Mouse (Mus musculus) heart, postnatal 0 days (tissue): Measurements from ENCODE around the gene Slc35c2. TPM values are rescaled to one million over a fixed set of nuclear protein-coding genes. Genes with fewer than 3 reads are reported as not detected.

ENCODE experiments used
- ATAC-seq: fragments of 200-750 bp; cut with Nextera tagmentation; 2 replicates; pipeline ENCODE4 v1.8.0; 2017; ENCODE audit warnings: low read depth, moderate number of reproducible peaks, moderate library complexity; ENCODE audit not compliant: insufficient read depth
- DNase-seq: peaks from one replicate; pipeline ENCODE4 v3.0.0-alpha.2; 2016; ENCODE audit warnings: low spot score
- H3K27ac ChIP-seq: fragments of 300-500 bp; sonication (generic); 2 replicates; pipeline ENCODE4 v1.5.1; 2014; ENCODE audit warnings: low read depth, mild to moderate bottlenecking
- H3K27me3 ChIP-seq: fragments of 300-500 bp; sonication (generic); 2 replicates; pipeline ENCODE4 v1.6.1; 2014; ENCODE audit warnings: low read length, mixed read lengths; ENCODE audit not compliant: control insufficient read depth, insufficient read depth
- H3K36me3 ChIP-seq: fragments of 300-500 bp; sonication (generic); replicated peaks from 2 replicates; pipeline ENCODE4 v1.6.1; 2014; ENCODE audit warnings: low read length, mixed read lengths; ENCODE audit not compliant: control insufficient read depth, insufficient read depth
- H3K4me1 ChIP-seq: fragments of 300-500 bp; sonication (generic); 2 replicates; pipeline ENCODE4 v1.6.1; 2014; ENCODE audit warnings: antibody characterized with exemption; ENCODE audit not compliant: control insufficient read depth, insufficient read depth
- H3K4me2 ChIP-seq: fragments of 300-500 bp; sonication (generic); 2 replicates; pipeline ENCODE4 v1.6.1; 2014; ENCODE audit warnings: low read depth, mild to moderate bottlenecking, low read length, moderate library complexity
- H3K4me3 ChIP-seq: fragments of 300-500 bp; sonication (generic); 2 replicates; pipeline ENCODE4 v1.5.1; 2014; ENCODE audit warnings: low read depth, low read length
- H3K9ac ChIP-seq: fragments of 300-500 bp; sonication (generic); replicated peaks from 2 replicates; pipeline ENCODE4 v1.6.1; 2014; ENCODE audit warnings: low read depth, low read length, mixed read lengths
- H3K9me3 ChIP-seq: fragments of 300-500 bp; sonication (generic); replicated peaks from 2 replicates; pipeline ENCODE4 v1.6.1; 2016; ENCODE audit warnings: low read length; ENCODE audit not compliant: control insufficient read depth
- CTCF ChIP-seq: IDR thresholded peaks from 2 replicates; pipeline ENCODE4 v1.5.1; 2016; ENCODE audit warnings: antibody characterized with exemption, control low read depth, low read depth
- EP300 ChIP-seq: IDR thresholded peaks from 2 replicates; pipeline ENCODE4 v1.6.1; 2016; ENCODE audit warnings: antibody characterized with exemption, low read depth
- WGBS: fragments of 180-500 bp; shearing (Covaris S2); extraction: QIAGEN DNeasy Blood & Tissue Kit; methylation state at CpG from one replicate; pipeline ENCODE4 v1.1.7; 2014; 5-methylcytosine and 5-hydroxymethylcytosine counted together
- polyA plus RNA-seq: library from polyadenylated mRNA; unstranded; fragments of >200 nt; fragmentation: Nextera tagmentation; extraction: Ambion mirVana; gene quantifications from 2 replicates; pipeline ENCODE4 v1.2.1, GENCODE M21; 2015
- total RNA-seq: library from RNA; depleted of rRNA; stranded (reverse); fragments of >200 nt; gene quantifications from 2 replicates; pipeline ENCODE4 v1.2.3, GENCODE M21; 2014; ENCODE audit warnings: low replicate concordance

The Slc35c2 gene
- total and polyA plus RNA-seq, 2 experiments from 2014 or later = 32.6 to 73.8 TPM

DNA sequence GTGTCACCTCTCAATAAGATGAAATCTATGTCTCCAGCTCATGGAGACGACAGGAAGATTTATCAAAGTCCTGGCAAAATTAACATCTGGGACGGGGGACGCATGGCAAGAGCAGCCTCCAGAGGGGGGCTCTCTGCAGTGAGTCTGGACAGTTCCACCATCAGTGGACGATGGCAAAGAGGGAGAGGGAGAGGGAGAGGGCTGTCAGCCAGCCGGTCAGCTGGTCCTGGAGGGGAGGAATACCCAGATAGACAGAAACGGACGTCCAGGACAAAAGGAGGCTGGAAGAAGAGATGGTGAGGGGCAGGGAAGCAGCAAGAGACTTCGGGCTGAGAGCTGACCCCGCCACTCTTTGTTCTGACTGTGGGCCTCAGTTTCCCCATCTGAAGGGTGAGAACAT, 34.9 kb downstream of the Slc35c2 start:
- ATAC-seq (no peak), DNase-seq (no peak)
- H3K4me2 ChIP-seq = no peak overlapping the region
- H3K27ac ChIP-seq = no peak overlapping the region
- no peaks in the 10 kb centered on the region for H3K9me3 ChIP-seq
- no peak overlapping the region for H3K4me3 ChIP-seq
- 60% methylated on average over 9 of the region's 9 CpGs for WGBS
- H3K4me1 ChIP-seq = no peaks in the 10 kb centered on the region
- peaks cover 74% of the 10 kb centered on the region for H3K27me3 ChIP-seq
- H3K36me3 ChIP-seq = no peaks in the 10 kb centered on the region
- TF ChIP-seq EP300 (no peak), CTCF (no peak)
- no peak overlapping the region for H3K9ac ChIP-seq

DNA sequence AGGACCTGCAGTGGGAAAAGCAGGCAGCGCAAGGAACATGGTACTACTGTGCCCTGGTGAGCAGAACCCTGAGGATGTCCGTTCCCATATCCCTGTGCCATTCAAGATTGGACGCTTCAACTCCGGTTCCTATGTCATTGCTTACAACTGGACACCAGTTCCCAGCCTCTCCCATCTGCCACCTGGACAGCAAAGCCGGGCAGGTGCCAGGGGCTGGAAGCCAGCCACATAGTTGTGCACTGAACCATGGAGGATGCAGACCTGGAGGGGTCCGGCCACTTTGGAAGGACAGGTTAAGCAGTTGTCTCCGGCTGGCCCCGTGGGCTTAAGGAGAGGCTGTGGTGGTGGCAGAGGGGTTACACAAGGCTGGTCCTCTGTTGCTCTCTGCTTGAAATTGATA, 35.3 kb downstream of the Slc35c2 start:
- Histone ChIP-seq H3K9me3 (no peaks in the 10 kb centered on the region), H3K9ac (no peak overlapping the region), H3K36me3 (no peaks in the 10 kb centered on the region), H3K4me3 (no peak overlapping the region), H3K27ac (no peak overlapping the region), H3K4me1 (no peaks in the 10 kb centered on the region), H3K27me3 (peaks cover 77% of the 10 kb centered on the region), H3K4me2 (no peak overlapping the region)
- TF ChIP-seq CTCF (no peak), EP300 (no peak)
- DNase-seq (no peak), ATAC-seq (no peak)
- 80% methylated on average over 8 of the region's 8 CpGs for WGBS

DNA sequence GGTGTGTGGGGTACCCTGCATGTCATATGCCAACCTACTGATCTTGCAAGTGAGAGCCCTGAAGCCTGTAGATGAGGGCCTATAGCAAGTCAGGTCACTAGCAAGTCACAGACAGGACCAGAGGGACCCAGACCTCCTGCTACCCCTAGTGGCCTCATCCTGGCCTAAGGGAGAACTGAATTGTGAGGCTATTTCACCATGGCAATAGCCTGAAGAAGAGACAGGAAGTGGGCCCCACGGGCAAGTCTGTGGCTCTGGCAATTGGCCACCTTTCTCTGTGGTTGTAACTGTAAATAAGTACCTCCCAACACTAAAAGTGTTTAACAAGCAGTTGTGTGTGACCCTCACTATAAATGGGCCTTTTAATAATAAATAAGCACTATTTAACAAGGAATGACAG, 36.8 kb downstream of the Slc35c2 start:
- Histone ChIP-seq H3K9ac (no peak overlapping the region), H3K4me1 (no peaks in the 10 kb centered on the region), H3K27ac (no peak overlapping the region), H3K4me3 (no peak overlapping the region), H3K27me3 (peaks cover 77% of the 10 kb centered on the region), H3K9me3 (no peaks in the 10 kb centered on the region), H3K36me3 (no peaks in the 10 kb centered on the region), H3K4me2 (no peak overlapping the region)
- TF ChIP-seq CTCF = no peak
- no peak for TF ChIP-seq EP300
- ATAC-seq = no peak
- no peak for DNase-seq
- WGBS = 42% methylated on average over 1 of the region's 1 CpGs

DNA sequence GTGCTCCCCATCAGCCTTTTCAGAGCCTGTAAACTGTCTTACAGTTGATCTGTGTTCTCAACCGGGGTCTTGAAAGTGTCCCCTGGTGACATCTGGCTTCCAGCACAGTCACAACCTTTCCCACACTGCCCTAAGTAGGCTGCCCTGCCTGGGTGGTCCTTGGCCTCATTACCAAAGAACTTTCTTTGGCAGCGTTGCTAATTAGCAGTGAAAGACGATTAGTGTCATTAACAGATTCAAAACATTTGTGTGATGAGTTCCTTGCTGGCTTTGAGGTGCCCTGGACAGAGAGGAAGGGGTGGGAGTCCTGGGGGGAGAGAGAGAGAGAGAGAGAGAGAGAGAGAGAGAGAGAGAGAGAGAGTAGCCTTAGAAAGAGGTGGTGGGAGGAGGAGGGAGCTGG, 38.7 kb downstream of the Slc35c2 start:
- H3K27me3 ChIP-seq = peaks cover 70% of the 10 kb centered on the region
- no peaks in the 10 kb centered on the region for H3K9me3 ChIP-seq
- TF ChIP-seq CTCF (no peak), EP300 (no peak)
- H3K36me3 ChIP-seq = no peaks in the 10 kb centered on the region
- no peak overlapping the region for H3K27ac ChIP-seq
- no peaks in the 10 kb centered on the region for H3K4me1 ChIP-seq
- no peak overlapping the region for H3K4me2 ChIP-seq
- WGBS = 19% methylated on average over 3 of the region's 3 CpGs
- no peak for DNase-seq
- no peak overlapping the region for H3K4me3 ChIP-seq
- no peak overlapping the region for H3K9ac ChIP-seq
- no peak for ATAC-seq

DNA sequence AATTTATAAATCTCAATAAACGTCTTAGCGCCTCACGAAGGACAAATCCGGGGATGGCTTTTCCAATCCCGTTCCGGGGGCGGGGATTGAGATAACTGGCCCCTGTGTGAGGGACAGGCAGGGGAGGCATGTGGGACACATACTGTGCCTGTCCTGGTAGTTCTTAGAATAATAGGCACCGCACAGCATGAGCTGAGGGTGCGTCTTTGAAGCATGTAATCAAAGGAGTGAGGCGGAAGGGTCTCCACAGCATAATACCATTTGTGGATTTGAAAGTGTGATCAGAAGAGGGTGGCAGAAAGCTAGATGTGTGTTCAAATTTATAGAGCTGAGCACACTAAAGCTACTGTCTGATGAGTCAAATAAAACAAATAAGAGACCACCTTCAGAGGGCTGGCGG, 41.3 kb downstream of the Slc35c2 start:
- no peaks in the 10 kb centered on the region for H3K4me1 ChIP-seq
- WGBS = 10% methylated on average over 11 of the region's 11 CpGs
- DNase-seq = no peak
- no peak overlapping the region for H3K9ac ChIP-seq
- H3K27me3 ChIP-seq = peaks cover 72% of the 10 kb centered on the region
- no peak overlapping the region for H3K4me3 ChIP-seq
- H3K27ac ChIP-seq = no peak overlapping the region
- H3K9me3 ChIP-seq = no peaks in the 10 kb centered on the region
- ATAC-seq = no peak
- H3K36me3 ChIP-seq = no peaks in the 10 kb centered on the region
- TF ChIP-seq CTCF (no peak), EP300 (no peak)
- no peak overlapping the region for H3K4me2 ChIP-seq

GRCm38 (mm10) chr2:165243122-165243720, 44.4 kb downstream of the Slc35c2 start:
- H3K9me3 ChIP-seq = no peaks in the 10 kb centered on the region
- H3K4me1 ChIP-seq = no peaks in the 10 kb centered on the region
- peaks cover 90% of the 10 kb centered on the region for H3K27me3 ChIP-seq
- H3K4me2 ChIP-seq = no peak overlapping the region
- no peak overlapping the region for H3K9ac ChIP-seq
- no peak overlapping the region for H3K27ac ChIP-seq
- H3K36me3 ChIP-seq = no peaks in the 10 kb centered on the region
- 7% methylated on average over 11 of the region's 11 CpGs for WGBS
- no peak overlapping the region for H3K4me3 ChIP-seq
- TF ChIP-seq CTCF = no peak
- no peak for TF ChIP-seq EP300
- DNase-seq = no peak
- no peak for ATAC-seq
